Mouse (Mus musculus): ENCODE results near the gene Gpc6. TPM values are rescaled to one million over a fixed set of nuclear protein-coding genes. Genes with fewer than 3 reads are reported as not detected.

Gpc6 gene
- polyA plus RNA-seq, 1 experiment from 2014 or later: 36.7 TPM

DNA sequence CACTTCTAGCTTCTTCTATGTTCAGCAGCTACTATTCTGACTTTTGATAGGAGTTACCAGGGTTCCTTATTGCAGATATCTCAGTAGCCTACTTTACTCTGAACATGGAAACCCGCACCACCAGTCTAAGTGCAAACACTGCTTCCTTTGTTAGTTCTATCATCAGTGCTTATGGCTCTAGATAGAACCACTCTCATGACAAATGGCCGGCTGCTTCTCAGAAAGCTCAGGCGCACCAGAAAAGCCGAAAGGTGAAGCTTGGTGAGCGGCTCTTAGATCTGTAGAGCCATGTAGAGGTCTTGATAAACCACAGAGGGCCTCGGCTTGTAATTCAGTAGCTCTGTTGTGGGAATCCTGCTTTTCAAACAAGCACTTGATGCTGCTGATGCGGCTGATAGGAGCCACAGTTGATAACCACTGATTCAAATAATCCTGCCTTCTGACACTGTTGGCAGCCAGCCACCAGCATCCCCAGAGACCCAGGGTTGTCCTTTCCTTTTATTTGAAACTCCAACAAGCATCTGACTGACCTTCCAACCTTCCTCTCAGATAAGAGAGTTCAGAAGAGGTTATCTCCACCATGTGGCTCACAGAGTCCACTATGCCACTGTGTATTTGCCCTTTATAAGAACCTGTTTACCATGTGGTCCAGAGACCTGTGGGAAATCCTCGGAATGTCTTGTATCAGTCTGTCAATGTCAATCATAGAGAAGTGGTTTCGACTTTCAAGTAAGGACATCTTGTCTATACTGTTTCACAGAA lies 723.3 kb downstream of the Gpc6 start:
- WGBS: 87% methylated on average over 9 of the region's 9 CpGs
- no peak overlapping the region for H3K27ac ChIP-seq (ENCODE audit: low read depth, low read length)
- no peaks in the 10 kb centered on the region for H3K4me1 ChIP-seq (replicated peaks; ENCODE audit: control insufficient read depth, insufficient read depth, low read length)
- no peak overlapping the region for H3K4me2 ChIP-seq (ENCODE audit: low read depth, low read length, severe bottlenecking)
- H3K36me3 ChIP-seq (ENCODE audit: control insufficient read depth, insufficient read depth, low read length): no peaks in the 10 kb centered on the region
- no peaks in the 10 kb centered on the region for H3K9me3 ChIP-seq (ENCODE audit: control insufficient read depth, low read length)
- DNase-seq (ENCODE audit: low spot score) (no peak), ATAC-seq (replicated peaks; ENCODE audit: low FRiP score) (no peak)
- H3K27me3 ChIP-seq (ENCODE audit: control insufficient read depth, insufficient read depth, low read length): no peaks in the 10 kb centered on the region
- H3K4me3 ChIP-seq (ENCODE audit: low read depth, low read length): no peak overlapping the region
- no peak overlapping the region for H3K9ac ChIP-seq (ENCODE audit: low read length)

DNA sequence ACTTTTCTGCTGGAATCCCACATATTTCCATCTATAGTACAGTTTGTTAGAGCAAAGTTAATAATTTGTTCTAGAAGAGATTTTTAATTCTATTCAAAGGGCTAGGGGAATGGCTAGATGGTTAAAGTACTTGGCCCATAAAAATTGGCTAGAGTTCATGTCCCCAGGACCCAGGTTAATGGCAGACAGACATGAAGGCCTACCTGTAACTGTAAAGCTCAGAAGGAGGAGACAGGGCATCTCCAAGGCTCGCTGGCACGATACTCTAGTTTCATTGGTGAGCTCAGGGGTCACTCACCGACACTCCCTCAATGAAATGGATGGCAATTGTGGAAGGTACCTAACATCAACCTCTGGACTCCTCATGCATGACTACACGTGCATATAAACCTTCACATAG lies 725.0 kb downstream of the Gpc6 start:
- DNase-seq (ENCODE audit: low spot score) (no peak), ATAC-seq (replicated peaks; ENCODE audit: low FRiP score) (no peak)
- 95% methylated on average over 4 of the region's 4 CpGs for WGBS
- no peak overlapping the region for H3K27ac ChIP-seq (ENCODE audit: low read depth, low read length)
- no peak overlapping the region for H3K9ac ChIP-seq (ENCODE audit: low read length)
- no peak overlapping the region for H3K4me3 ChIP-seq (ENCODE audit: low read depth, low read length)
- H3K4me1 ChIP-seq (replicated peaks; ENCODE audit: control insufficient read depth, insufficient read depth, low read length): no peaks in the 10 kb centered on the region
- H3K36me3 ChIP-seq (ENCODE audit: control insufficient read depth, insufficient read depth, low read length): no peaks in the 10 kb centered on the region
- H3K4me2 ChIP-seq (ENCODE audit: low read depth, low read length, severe bottlenecking): no peak overlapping the region
- H3K9me3 ChIP-seq (ENCODE audit: control insufficient read depth, low read length): no peaks in the 10 kb centered on the region
- H3K27me3 ChIP-seq (ENCODE audit: control insufficient read depth, insufficient read depth, low read length): no peaks in the 10 kb centered on the region

DNA sequence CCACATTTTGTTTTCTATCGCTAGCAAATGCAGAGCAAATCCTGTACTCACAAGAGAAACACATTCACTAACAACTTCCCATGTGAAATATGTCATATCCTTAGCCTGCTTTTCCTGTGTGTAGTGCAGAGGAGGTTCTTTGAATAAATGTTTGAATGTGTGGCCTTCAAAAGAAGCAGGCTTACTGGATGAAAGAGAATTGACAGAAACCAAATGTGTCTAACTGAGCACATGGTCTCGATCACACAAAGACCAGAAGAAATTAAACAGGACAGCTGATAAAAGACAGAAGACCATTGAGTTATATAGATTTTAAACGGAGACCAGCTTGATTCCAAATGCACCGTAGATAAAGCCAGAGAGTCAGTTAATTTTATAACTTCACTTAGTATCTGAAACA lies 726.2 kb downstream of the Gpc6 start:
- no peaks in the 10 kb centered on the region for H3K27me3 ChIP-seq (ENCODE audit: control insufficient read depth, insufficient read depth, low read length)
- 86% methylated on average over 4 of the region's 4 CpGs for WGBS

DNA sequence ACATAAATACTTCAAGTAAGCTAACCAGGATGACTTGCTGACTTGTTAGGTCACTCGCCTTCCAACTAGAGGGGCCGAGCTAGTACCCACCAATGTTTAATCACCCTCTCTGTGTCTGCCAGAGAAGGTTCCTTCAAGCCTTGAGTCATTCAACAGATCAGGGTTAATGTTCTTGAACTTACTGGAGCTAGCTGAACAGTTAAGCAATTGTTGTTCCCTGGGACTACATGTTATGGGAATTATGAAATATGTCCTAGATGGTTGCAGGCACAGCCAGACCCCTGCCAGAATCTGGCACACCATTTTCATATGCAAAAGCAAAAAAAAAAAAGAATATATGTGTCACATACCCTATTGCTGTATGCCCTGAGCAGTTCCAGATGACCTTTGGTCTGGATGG lies 726.8 kb downstream of the Gpc6 start:
- H3K4me2 ChIP-seq (ENCODE audit: low read depth, low read length, severe bottlenecking): no peak overlapping the region
- H3K4me3 ChIP-seq (ENCODE audit: low read depth, low read length): no peak overlapping the region
- no peak overlapping the region for H3K27ac ChIP-seq (ENCODE audit: low read depth, low read length)
- ATAC-seq (replicated peaks; ENCODE audit: low FRiP score): no peak
- no peaks in the 10 kb centered on the region for H3K36me3 ChIP-seq (ENCODE audit: control insufficient read depth, insufficient read depth, low read length)
- H3K9ac ChIP-seq (ENCODE audit: low read length): no peak overlapping the region
- no peaks in the 10 kb centered on the region for H3K9me3 ChIP-seq (ENCODE audit: control insufficient read depth, low read length)
- no peaks in the 10 kb centered on the region for H3K27me3 ChIP-seq (ENCODE audit: control insufficient read depth, insufficient read depth, low read length)
- no peaks in the 10 kb centered on the region for H3K4me1 ChIP-seq (replicated peaks; ENCODE audit: control insufficient read depth, insufficient read depth, low read length)
- no peak for DNase-seq (ENCODE audit: low spot score)
- 92% methylated on average over 2 of the region's 2 CpGs for WGBS

More for the DNA sequence above, 726.2 kb downstream of the Gpc6 start:
- Histone ChIP-seq H3K9ac (ENCODE audit: low read length) (no peak overlapping the region), H3K36me3 (ENCODE audit: control insufficient read depth, insufficient read depth, low read length) (no peaks in the 10 kb centered on the region), H3K4me3 (ENCODE audit: low read depth, low read length) (no peak overlapping the region), H3K4me2 (ENCODE audit: low read depth, low read length, severe bottlenecking) (no peak overlapping the region), H3K9me3 (ENCODE audit: control insufficient read depth, low read length) (no peaks in the 10 kb centered on the region), H3K27ac (ENCODE audit: low read depth, low read length) (no peak overlapping the region), H3K4me1 (replicated peaks; ENCODE audit: control insufficient read depth, insufficient read depth, low read length) (no peaks in the 10 kb centered on the region)
- ATAC-seq (replicated peaks; ENCODE audit: low FRiP score): no peak
- no peak for DNase-seq (ENCODE audit: low spot score)

DNA sequence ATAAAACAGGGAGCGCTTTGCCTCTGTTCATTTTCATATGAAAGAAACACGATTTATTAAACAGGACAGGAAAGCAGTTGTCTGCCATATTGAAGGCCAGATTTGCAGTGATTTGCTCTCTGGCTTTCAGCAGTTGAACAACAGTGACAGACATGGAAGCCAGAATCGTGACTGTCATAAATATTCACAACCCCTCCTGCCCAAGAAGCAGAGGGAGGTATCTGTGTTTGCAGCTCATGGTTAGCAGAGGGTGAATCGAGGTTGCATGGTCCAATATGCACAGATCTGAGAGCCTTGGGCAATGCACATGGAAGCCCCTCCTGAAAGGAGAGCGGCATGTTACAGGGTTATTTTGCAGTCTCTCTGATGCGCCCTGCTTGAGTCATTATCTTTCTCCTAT lies 730.3 kb downstream of the Gpc6 start:
- no peaks in the 10 kb centered on the region for H3K4me1 ChIP-seq (replicated peaks; ENCODE audit: control insufficient read depth, insufficient read depth, low read length)
- H3K9ac ChIP-seq (ENCODE audit: low read length): no peak overlapping the region
- no peak overlapping the region for H3K27ac ChIP-seq (ENCODE audit: low read depth, low read length)
- H3K9me3 ChIP-seq (ENCODE audit: control insufficient read depth, low read length): no peaks in the 10 kb centered on the region
- ATAC-seq (replicated peaks; ENCODE audit: low FRiP score) (no peak), DNase-seq (ENCODE audit: low spot score) (no peak)
- H3K4me3 ChIP-seq (ENCODE audit: low read depth, low read length): no peak overlapping the region
- H3K4me2 ChIP-seq (ENCODE audit: low read depth, low read length, severe bottlenecking): no peak overlapping the region
- H3K36me3 ChIP-seq (ENCODE audit: control insufficient read depth, insufficient read depth, low read length): no peaks in the 10 kb centered on the region
- no peaks in the 10 kb centered on the region for H3K27me3 ChIP-seq (ENCODE audit: control insufficient read depth, insufficient read depth, low read length)
- 92% methylated on average over 6 of the region's 6 CpGs for WGBS

DNA sequence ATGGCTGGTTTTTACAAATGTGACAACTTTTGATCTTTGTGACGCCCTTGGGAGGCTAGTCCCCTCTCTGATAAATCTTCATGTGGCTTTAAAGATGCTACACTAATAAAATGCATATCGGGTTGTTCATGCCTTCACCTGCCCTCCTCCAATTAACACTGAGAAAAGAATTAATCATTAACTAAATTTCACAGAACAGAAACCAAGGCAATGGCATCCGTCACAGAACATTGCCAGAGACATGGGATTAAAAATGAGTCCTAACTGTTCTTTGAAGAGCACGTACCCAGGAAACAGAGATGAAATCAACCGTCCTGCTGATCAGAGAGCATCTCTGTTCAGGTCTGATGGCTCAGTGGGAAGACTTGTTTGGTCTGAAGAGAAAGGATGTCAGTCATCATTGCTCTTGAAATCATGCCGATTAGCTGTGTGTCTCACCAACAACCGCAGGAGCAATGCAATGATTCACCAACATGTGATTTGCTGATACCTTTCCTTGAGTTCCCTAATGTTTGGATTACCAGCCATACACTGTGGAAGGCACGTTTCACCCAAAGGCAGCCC lies 734.2 kb downstream of the Gpc6 start:
- no peak for ATAC-seq (replicated peaks; ENCODE audit: low FRiP score)
- Histone ChIP-seq H3K4me1 (replicated peaks; ENCODE audit: control insufficient read depth, insufficient read depth, low read length) (no peaks in the 10 kb centered on the region), H3K4me2 (ENCODE audit: low read depth, low read length, severe bottlenecking) (no peak overlapping the region), H3K36me3 (ENCODE audit: control insufficient read depth, insufficient read depth, low read length) (no peaks in the 10 kb centered on the region), H3K4me3 (ENCODE audit: low read depth, low read length) (no peak overlapping the region), H3K9me3 (ENCODE audit: control insufficient read depth, low read length) (no peaks in the 10 kb centered on the region), H3K27ac (ENCODE audit: low read depth, low read length) (no peak overlapping the region), H3K27me3 (ENCODE audit: control insufficient read depth, insufficient read depth, low read length) (no peaks in the 10 kb centered on the region), H3K9ac (ENCODE audit: low read length) (no peak overlapping the region)
- 91% methylated on average over 8 of the region's 8 CpGs for WGBS
- DNase-seq (ENCODE audit: low spot score): no peak

DNA sequence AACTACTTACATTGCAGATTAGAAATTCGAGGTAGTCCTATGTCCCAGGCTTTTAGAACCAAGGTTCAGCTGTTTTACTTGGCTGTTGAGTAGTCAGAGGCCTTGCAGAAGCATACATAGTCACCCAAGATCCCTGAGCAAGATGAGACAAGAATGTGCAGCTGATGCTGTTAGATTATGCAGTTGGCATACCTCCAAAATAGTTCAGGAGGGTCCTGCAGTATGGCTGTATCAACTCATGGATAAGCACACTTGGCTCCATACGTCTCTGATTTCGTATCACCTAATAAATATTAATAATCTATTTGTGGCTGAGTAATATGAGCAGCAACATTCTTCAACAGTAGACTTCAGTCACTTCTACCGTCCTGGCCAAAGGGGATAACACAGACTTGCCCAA lies 737.1 kb downstream of the Gpc6 start:
- Histone ChIP-seq H3K4me3 (ENCODE audit: low read depth, low read length) (no peak overlapping the region), H3K27ac (ENCODE audit: low read depth, low read length) (no peak overlapping the region), H3K4me1 (replicated peaks; ENCODE audit: control insufficient read depth, insufficient read depth, low read length) (no peaks in the 10 kb centered on the region), H3K36me3 (ENCODE audit: control insufficient read depth, insufficient read depth, low read length) (no peaks in the 10 kb centered on the region), H3K9me3 (ENCODE audit: control insufficient read depth, low read length) (no peaks in the 10 kb centered on the region), H3K27me3 (ENCODE audit: control insufficient read depth, insufficient read depth, low read length) (no peaks in the 10 kb centered on the region), H3K4me2 (ENCODE audit: low read depth, low read length, severe bottlenecking) (no peak overlapping the region), H3K9ac (ENCODE audit: low read length) (no peak overlapping the region)
- no peak for ATAC-seq (replicated peaks; ENCODE audit: low FRiP score)
- DNase-seq (ENCODE audit: low spot score): no peak
- 92% methylated on average over 4 of the region's 4 CpGs for WGBS

DNA sequence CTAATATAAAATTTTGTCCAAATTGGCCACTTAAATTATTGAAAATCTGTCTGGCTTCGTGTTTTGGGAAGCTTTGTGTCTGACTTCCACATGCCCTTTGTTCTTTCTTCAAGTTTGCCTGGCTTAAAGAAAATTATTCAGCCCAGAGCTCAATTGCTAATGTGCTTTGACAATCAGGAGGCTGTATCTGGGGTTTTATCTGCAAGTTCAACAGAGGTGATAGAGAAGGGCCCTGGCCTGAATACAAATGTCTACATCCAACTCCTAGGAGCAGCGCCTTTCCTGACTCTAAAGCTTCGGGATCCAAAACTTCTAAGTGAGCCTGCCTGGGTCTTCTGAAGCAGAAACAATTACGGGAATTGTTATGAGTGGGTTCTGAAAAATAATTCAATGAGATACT lies 739.7 kb downstream of the Gpc6 start:
- H3K27ac ChIP-seq (ENCODE audit: low read depth, low read length): no peak overlapping the region
- DNase-seq (ENCODE audit: low spot score): no peak

DNA sequence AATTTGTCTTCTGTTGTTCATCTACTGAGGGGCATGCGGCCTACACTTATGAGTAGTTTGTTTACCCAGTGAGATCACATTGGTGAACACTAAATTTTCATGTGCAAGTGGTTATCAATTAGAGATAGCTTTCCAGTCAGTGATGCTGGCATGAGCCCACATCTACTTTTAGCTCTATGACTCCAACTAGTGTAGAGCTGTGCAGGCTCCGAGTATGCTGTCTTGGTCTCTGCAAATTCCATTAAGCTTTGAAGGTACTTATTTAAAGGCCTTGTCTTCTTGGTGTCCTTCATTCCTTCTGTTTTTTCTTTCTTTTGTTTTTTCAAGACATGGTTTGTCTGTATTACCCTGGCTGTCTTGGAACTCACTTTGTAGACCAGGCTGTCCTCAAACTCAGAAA lies 741.0 kb downstream of the Gpc6 start:
- ATAC-seq (replicated peaks; ENCODE audit: low FRiP score): no peak
- Histone ChIP-seq H3K4me2 (ENCODE audit: low read depth, low read length, severe bottlenecking) (no peak overlapping the region), H3K27me3 (ENCODE audit: control insufficient read depth, insufficient read depth, low read length) (no peaks in the 10 kb centered on the region), H3K4me1 (replicated peaks; ENCODE audit: control insufficient read depth, insufficient read depth, low read length) (no peaks in the 10 kb centered on the region), H3K36me3 (ENCODE audit: control insufficient read depth, insufficient read depth, low read length) (no peaks in the 10 kb centered on the region), H3K4me3 (ENCODE audit: low read depth, low read length) (no peak overlapping the region), H3K9me3 (ENCODE audit: control insufficient read depth, low read length) (no peaks in the 10 kb centered on the region), H3K9ac (ENCODE audit: low read length) (no peak overlapping the region), H3K27ac (ENCODE audit: low read depth, low read length) (no peak overlapping the region)
- 92% methylated on average over 2 of the region's 2 CpGs for WGBS
- no peak for DNase-seq (ENCODE audit: low spot score)

More for the DNA sequence above, 739.7 kb downstream of the Gpc6 start:
- WGBS: 68% methylated on average over 4 of the region's 4 CpGs
- no peaks in the 10 kb centered on the region for H3K27me3 ChIP-seq (ENCODE audit: control insufficient read depth, insufficient read depth, low read length)
- no peaks in the 10 kb centered on the region for H3K4me1 ChIP-seq (replicated peaks; ENCODE audit: control insufficient read depth, insufficient read depth, low read length)
- H3K4me2 ChIP-seq (ENCODE audit: low read depth, low read length, severe bottlenecking): no peak overlapping the region
- no peaks in the 10 kb centered on the region for H3K9me3 ChIP-seq (ENCODE audit: control insufficient read depth, low read length)
- ATAC-seq (replicated peaks; ENCODE audit: low FRiP score): no peak; the same call in 1 of the 2 replicates
- no peak overlapping the region for H3K9ac ChIP-seq (ENCODE audit: low read length)
- no peak overlapping the region for H3K4me3 ChIP-seq (ENCODE audit: low read depth, low read length)
- no peaks in the 10 kb centered on the region for H3K36me3 ChIP-seq (ENCODE audit: control insufficient read depth, insufficient read depth, low read length)

Measured in forebrain, embryonic 11.5 days (tissue).